Mouse (Mus musculus) spleen, postnatal 36 days (tissue): ENCODE measurements at regions not wholly inside any gene's neighbourhood (a gene's known extent, or its start where the extent isn't known, plus 50 kb on each side); places are given as distances from the start of the nearest gene placed in this dataset.

ENCODE experiments used
- DNase-seq, 2 experiments: peaks; one replicate each; pipeline ENCODE4 v3.0.0; 2022; ENCODE audit warnings: low spot score in 2 of 2, mixed read lengths in 1 of 2

DNA sequence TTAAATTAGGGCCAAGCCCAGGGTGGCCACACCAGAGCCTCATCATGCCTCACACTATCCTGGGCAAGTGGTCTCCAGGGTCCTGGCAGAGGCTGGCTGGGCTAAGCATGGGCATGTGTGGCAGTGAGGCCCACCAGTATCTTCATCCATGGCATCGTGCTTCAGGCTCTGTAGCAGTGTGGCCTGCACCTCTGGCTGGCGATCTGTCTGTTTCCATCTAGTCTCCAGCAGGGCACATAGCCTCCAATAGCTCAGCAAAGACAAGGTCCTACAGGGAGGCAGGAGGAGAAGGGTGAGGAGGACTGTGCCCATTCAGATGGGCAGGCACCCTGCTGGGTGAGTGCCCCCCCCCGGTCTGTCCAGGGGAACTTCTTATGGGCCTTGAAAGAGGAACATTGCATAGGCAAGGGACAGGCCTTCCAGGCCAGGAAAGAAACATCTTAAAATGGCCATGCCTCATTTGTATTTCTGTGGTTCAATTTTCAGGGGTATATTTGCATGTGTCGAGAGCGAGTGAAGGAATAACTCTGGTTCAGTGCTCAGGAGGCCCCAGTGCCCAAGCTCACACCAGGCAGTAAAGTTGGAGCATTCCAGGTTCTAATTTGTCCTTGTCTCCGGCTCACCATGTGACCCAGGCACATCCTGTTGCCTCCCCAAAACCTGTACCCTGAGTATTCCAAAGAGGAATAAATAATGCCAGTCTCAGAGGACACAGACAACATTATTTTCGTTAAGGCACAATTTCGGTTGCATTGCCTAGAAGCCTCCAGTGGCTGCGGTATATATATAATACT, 60.4 kb upstream of the Ppara start:
- DNase-seq, result no peak

GRCm38 (mm10) chr15:85675126-85675525, 59.7 kb upstream of the Ppara start:
- DNase-seq, result no peak

DNA sequence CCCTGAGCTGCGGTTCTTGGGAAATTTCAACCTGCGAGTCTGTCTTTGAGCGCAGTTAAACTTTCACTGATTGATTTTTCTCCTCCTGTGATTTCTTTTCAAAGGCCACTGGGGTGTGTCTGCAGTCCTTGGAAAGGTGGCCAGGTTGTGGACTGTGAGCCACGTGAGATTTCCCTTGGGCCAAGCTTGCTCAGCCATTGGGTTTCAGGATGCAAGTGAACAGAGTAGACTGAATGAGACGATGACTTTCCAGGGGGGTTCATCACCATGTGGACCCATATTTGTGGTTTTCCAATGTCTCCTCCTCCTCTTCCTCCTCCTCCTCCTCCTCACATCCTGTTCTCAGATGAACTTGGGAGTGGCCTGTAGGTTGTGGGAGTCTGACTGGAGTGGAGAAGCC, 59.0 kb upstream of the Ppara start:
- no peak for DNase-seq

- DNase-seq, result no peak
Observed at GRCm38 (mm10) chr15:85676156-85676555, 58.6 kb upstream of the Ppara start.

DNA sequence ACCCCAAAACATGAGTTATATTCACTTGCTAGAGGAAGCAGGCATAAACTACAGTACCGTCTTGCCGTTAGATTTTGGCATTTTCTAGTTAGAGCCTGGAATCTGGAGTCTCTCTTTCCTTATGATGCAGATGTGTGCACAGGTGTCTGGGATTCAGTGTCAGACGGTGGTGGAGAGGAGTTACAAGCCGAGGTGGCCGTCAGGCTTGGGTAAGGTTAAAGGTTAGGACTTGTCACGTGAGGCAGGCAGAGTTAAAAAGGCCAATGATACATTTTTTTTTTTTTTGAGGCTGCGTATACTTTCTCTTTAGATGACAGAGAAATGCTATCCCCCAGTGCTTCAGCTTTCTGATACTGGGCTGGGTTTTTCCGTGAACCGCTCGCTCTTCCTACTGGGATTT, 57.9 kb upstream of the Ppara start:
- no peak for DNase-seq

DNA sequence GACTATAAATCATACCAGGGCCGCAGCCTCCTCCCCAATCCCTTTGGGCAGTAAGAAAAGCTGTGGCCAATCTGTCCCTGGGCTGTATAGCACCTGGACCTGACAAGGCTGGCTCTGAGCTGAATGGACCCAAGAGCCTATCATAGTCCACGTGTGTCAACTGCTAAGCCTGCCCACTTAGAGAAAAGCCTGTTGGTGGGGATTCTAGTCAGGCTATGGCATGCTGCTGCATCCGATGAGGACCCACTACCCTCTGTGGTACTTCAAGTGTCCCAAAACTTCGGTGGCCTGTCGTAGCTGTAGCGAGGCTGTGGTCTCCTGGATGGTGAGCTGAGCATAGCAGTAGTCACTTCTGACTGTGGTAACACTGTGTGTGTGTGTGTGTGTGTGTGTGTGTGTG, 57.4 kb upstream of the Ppara start:
- DNase-seq, result no peak

- no peak for DNase-seq
Observed at GRCm38 (mm10) chr15:85677855-85678254, 56.9 kb upstream of the Ppara start.

DNA sequence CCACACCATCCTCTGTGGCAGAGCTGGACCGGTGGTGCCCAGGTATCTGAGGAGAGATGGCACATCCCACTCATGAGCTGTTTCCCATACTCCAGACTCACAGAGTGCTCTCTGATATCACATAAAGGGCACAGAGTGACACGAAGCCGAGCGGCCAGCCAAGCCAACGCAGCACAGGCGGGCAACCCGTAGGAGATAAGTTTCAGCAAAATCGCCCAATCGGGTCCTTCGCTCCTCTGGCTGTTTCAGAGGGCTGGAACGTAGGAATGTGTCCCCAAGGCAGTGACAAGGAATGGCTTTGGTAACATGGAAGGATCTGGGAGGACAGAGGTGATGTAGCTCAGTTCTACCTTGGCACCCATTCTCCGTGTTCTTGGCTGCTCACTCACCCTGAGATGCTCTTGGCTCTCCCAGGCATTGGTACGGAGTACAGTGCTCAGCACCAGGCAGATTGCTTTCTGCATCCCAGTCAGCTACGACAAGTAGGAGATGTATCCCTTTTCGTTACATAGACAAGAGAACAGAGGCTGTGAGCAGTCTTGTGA, 56.4 kb upstream of the Ppara start:
- DNase-seq, result no peak

- DNase-seq, result no peak
Observed at GRCm38 (mm10) chr15:85678981-85679708, 55.6 kb upstream of the Ppara start.

GRCm38 (mm10) chr15:85679864-85680428, 54.8 kb upstream of the Ppara start:
- DNase-seq, result no peak

DNA sequence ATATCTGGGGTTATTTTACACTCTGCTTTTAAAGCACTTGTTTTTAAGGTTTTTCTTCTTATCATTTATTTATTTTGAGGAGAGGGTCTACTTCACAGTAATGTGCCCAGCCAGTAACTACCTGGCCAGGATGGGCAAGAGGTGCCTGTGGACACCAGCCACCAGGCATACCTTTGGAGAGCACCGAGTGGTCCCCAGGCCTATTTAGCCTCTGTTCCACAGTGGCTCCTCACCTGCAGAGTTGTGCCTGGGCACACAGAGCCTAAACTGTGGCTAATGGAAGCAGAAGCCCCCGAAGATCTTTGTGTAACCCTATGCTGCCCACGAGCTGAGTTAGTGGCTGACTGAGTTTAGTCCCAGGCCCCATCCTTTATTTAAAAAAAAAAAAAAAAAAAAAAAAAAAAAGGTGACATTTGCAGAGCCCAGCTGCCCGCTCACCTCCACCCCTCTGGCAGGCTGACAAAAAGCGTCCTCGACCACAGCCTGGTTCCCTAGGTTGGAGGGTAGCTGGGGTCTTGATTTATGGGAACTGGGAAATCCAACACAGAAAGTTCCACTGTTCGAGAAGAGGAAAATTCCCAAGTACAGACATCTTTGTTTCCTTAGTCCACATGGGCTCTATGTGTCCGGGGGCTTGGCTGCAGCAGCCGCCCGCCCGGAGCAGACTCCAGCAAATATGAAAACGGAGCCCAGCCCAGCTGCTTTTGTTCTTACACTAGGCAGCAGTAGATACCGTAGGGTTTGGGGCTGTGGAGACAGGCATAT, 54.1 kb upstream of the Ppara start:
- no peak for DNase-seq

GRCm38 (mm10) chr15:85682116-85682515, 52.7 kb upstream of the Ppara start:
- DNase-seq, result no peak

DNA sequence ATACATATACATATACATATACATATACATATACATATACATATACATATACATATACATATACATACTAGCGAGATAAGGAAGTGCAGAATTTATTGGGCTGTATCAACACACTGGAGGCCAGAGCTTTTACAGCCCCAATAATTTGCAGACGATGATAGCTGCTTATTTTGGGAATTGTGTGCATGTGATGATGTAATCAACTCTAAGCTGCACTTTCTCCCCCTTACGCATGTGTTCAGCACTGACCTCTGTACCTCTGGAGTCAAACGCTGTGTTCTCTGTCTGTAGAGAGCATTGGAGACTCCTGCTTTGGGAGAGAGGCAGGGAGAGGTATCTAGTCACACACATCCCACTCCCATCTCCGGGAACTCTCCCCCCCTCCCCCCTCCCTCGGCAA, 52.0 kb upstream of the Ppara start:
- DNase-seq, result no peak

GRCm38 (mm10) chr15:85683271-85683670, 51.5 kb upstream of the Ppara start:
- DNase-seq, result no peak

DNA sequence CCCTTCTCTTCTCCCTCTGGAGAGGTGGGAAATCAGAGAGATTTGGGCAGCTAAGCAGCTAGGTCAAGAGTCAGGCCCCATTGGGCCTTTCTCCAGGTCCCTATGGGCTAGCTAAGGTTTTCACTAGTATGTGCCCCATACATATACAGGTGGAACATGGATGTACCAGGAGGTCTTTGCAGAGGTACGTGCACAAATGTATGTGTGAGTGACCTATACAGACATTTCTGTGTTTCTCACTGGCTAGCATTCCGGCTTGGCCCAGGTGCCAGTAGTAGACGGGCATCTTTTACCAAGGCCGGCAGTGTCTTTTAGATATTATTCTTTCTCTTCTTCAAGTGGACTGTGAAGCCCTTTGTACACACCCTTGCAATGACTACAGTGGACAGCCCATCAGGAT, 51.1 kb upstream of the Ppara start:
- DNase-seq, result no peak

DNA sequence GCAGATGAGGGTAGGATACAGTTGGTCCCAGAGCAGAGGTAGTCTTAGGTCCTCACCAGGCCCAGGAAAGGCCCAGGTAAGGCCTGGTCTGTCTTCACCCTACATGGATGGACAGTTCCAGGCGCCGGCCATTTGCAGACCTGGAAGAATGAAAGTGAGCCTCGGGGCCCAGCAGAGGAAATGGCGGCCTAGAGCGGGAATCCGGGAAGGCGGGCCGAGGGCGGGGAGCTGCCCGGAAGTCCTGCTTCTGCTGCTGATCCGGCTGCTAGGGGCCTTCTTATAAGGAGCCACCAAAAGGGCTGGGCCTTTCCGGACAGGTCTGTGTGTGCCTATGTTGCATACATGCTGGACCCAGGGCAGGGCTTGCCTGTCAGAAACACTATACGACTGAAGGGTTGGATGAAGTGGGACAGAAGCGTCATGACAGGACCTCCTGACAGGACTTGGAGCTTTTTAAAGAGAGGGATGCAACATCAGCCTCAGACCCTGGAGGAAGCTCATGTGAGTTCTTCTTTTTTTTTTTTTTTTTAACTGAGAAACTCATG, 50.5 kb upstream of the Ppara start:
- no peak for DNase-seq

DNA sequence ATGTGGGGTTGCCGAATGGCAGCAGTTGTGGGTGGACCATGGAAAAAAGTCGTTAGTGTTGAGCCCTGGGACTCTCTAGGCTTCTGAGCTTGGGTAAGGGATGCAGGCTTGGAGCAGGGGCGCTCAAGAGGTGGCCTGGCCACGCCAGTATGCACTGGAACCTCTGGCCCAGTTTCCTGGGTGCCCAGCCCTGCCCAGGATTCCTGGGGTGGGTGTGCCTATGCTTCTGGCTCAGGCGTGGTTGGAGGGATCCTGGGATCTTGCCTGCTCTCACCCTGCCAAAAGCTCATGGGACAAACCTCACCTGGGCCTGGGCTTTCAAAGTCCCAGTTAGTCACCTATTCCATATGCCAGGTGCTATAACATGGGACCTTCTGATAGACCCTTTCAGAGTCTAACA, 49.9 kb upstream of the Ppara start:
- DNase-seq, result no peak
